Mouse (Mus musculus): ENCODE results near the gene Olfr223.
A peak's percentile ranks its signal among the peaks of the same experiment; 100 is the strongest.
"Not testable (repeated sequence)": the region's sequence is repeated elsewhere in the genome, so short reads cannot be mapped to it uniquely, and the experiment has no call there.

Olfr223 gene

GRCm38 (mm10) chr11:59593189-59593588 lies at the start of gene Olfr223:
Olfr223 (minus strand) TSS chr11:59593289.
- no peak for DNase-seq (ENCODE audit: low spot score)

- no peak for DNase-seq (ENCODE audit: low spot score)
Measured at GRCm38 (mm10) chr11:59642420-59642819, 49.3 kb upstream of the Olfr223 start.

- DNase-seq (ENCODE audit: low spot score), result no peak
Measured at GRCm38 (mm10) chr11:59641227-59641626, 48.1 kb upstream of the Olfr223 start.

GRCm38 (mm10) chr11:59639957-59640643 lies 47.0 kb upstream of the Olfr223 start:
- no peak for DNase-seq (ENCODE audit: low spot score)

- no peak for DNase-seq (ENCODE audit: low spot score)
Measured at GRCm38 (mm10) chr11:59636695-59637414, 43.8 kb upstream of the Olfr223 start.

- DNase-seq (ENCODE audit: low spot score), result no peak
Measured at GRCm38 (mm10) chr11:59635821-59636694, 43.0 kb upstream of the Olfr223 start.

- DNase-seq (ENCODE audit: low spot score), result no peak
Measured at GRCm38 (mm10) chr11:59635251-59635795, 42.2 kb upstream of the Olfr223 start.

- no peak for DNase-seq (ENCODE audit: low spot score)
Measured at GRCm38 (mm10) chr11:59634001-59634660, 41.0 kb upstream of the Olfr223 start.

GRCm38 (mm10) chr11:59633037-59633436 lies 39.9 kb upstream of the Olfr223 start:
- peak; percentile 65 for DNase-seq (ENCODE audit: low spot score)

- DNase-seq (ENCODE audit: low spot score), result no peak
Measured at GRCm38 (mm10) chr11:59631980-59632379, 38.9 kb upstream of the Olfr223 start.

- DNase-seq (ENCODE audit: low spot score), result no peak
Measured at GRCm38 (mm10) chr11:59629871-59630270, 36.8 kb upstream of the Olfr223 start.

GRCm38 (mm10) chr11:59628177-59628576 lies 35.1 kb upstream of the Olfr223 start:
- DNase-seq (ENCODE audit: low spot score), result no peak

GRCm38 (mm10) chr11:59626192-59626591 lies 33.1 kb upstream of the Olfr223 start:
- no peak for DNase-seq (ENCODE audit: low spot score)

- DNase-seq (ENCODE audit: low spot score), result peak; percentile 32
Measured at GRCm38 (mm10) chr11:59624017-59624630, 31.0 kb upstream of the Olfr223 start.

- no peak for DNase-seq (ENCODE audit: low spot score)
Measured at GRCm38 (mm10) chr11:59622214-59622613, 29.1 kb upstream of the Olfr223 start.

- not testable (repeated sequence) for DNase-seq (ENCODE audit: low spot score)
Measured at GRCm38 (mm10) chr11:59616986-59617385, 23.9 kb upstream of the Olfr223 start.

- DNase-seq (ENCODE audit: low spot score), result no peak
Measured at GRCm38 (mm10) chr11:59614120-59614519, 21.0 kb upstream of the Olfr223 start.

GRCm38 (mm10) chr11:59611646-59612045 lies 18.6 kb upstream of the Olfr223 start:
- no peak for DNase-seq (ENCODE audit: low spot score)

- DNase-seq (ENCODE audit: low spot score), result no peak
Measured at GRCm38 (mm10) chr11:59602287-59602686, 9.2 kb upstream of the Olfr223 start.

GRCm38 (mm10) chr11:59600872-59601271 lies 7.8 kb upstream of the Olfr223 start:
- no peak for DNase-seq (ENCODE audit: low spot score)

GRCm38 (mm10) chr11:59599211-59599610 lies 6.1 kb upstream of the Olfr223 start:
- DNase-seq (ENCODE audit: low spot score), result no peak

All from c-Kit-positive CD71-positive TER-119-positive erythroid progenitor cells, embryonic 14.5 days (primary cell).